Mouse (Mus musculus): ENCODE measurements around the gene Acsl5. TPM values are rescaled to one million over a fixed set of nuclear protein-coding genes. Genes with fewer than 3 reads are reported as not detected.
A peak's percentile ranks its signal among the peaks of the same experiment; 100 is the strongest.

The Acsl5 gene
- total RNA-seq, 2 experiments from 2014 or later = 42.9 to 47.9 TPM

DNA sequence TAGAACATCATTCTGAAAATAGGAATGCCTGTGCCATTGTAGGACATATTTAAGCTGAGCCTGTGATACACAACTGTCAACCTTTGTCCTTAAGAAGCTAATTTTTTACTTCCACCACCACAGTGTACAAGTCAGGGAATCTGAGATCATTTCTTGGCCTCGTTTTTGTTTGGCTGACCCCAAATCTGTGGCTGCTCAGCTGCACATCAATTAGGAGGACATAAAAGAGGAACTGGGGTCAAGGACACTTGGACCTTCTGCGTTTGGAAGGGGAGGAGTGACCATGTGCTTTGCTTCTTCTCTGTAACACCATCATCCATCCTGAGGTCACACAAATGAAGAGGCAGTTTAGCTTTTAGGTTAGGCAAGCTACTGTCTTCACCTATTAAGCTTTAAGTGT is 15.7 kb upstream of the Acsl5 start:
- intact Hi-C loops (cut with DNase I) = no loop called here
- DNase-seq (ENCODE audit: low spot score in 2 of 2) = no peak

DNA sequence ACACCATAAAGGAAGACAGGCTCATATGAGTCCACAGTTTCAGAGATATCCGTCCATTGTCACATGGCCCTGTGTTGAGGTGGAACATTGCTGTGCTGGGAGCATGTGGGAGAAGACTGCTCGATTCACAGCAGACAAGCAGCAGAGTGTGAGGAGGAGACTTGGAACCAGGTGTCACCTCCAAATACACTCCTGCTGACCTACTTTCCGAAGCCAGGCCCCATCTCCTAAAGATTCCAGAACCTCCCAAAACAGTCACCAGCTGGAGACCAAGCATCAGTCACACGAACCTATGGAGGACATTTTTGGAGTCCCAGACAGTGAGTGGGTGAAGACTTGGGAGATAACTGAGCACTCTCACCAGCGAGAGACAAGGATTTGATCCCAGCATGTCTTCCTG is 15.2 kb upstream of the Acsl5 start:
- peak in 1 of 2 experiments; percentile 87 for DNase-seq (ENCODE audit: low spot score in 2 of 2)
- intact Hi-C loops (cut with DNase I) = no loop called here

DNA sequence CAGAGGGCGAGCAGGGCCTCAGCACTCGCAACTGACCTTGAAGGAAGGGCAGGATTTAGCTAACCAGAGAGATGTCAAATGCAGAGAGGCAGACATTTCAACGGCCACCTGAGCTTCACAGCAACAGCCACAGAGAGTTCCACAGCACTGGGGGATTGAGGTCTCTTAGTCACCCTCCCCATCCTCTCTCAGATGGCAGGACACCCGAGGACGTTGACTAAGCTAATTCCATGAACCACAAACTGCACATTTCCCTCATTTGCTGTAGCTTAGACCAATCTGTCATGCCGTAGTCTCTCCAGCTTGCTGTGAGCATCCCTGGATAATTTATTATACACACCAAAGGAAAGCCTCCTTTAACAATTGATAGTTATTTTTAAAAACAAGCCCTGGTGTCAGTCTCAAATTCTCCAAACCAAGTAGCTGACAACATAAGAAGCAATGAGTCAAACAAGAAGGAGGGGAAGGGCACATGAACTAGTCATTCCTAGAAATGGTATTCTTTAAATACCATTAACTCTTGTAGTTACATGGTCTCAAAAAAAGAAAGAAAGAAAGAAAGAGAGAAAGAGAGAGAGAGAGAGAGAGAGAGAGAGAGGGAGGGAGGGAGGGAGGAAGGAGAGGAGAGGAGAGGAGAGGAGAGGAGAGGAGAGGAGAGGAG is 11.8 kb upstream of the Acsl5 start:
- no peak for DNase-seq (ENCODE audit: low spot score in 2 of 2)
- intact Hi-C loops (cut with DNase I) = no loop called here

DNA sequence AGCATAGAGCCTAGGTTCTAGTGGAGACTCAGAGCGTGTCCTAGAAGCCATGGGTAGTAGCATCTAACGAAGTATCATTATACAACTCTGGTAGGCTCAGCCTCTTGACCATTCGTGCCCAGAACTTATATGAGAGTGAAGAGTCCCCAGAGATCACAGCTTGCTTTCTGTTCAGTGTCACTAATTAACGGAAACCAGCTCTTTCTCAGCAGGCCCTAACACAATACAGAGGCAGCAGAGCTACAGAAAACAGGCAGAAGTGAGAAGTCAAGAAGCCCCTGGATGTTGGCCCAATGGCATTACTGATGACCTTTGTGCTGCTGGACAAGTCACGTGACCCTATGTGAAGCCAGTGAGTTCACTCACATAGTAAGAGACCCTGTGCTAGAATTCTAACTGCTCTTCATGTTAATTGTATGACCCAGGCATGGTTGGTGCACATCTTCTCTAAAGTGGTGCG is 10.5 kb upstream of the Acsl5 start, which contains the start of gene Gucy2g:
Gene Gucy2g, minus strand, starts transcription at position 51 of the 460 bp plus-strand sequence.
- DNase-seq (ENCODE audit: low spot score in 2 of 2) = no peak
- intact Hi-C loops (cut with DNase I) = no loop called here

- peak; percentile 38 to 84 for DNase-seq (ENCODE audit: low spot score in 2 of 2)
- intact Hi-C loops (cut with DNase I) = no loop called here
Measured at GRCm38 (mm10) chr19:55244791-55245231, 6.9 kb upstream of the Acsl5 start.

DNA sequence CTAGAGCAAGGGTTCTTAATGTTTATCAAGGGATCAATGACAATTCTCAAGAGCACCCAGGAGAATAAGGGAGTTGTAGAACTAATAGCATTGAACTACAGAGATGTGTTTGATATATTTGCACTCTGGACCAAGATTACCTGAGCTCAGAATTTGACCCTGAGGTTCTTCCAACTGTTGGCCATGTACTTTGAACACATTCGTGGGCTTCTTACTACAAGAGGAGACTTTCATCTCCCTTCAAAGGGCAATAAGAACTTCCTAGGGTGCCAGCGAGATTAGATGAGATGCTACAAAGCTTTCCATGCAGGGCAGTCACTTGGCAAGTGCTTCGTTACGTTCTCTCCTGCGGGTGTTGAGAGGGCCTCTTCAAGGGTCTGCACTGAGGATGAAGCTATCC is 4.2 kb upstream of the Acsl5 start:
- intact Hi-C loops (cut with DNase I) = no loop called here
- DNase-seq (ENCODE audit: low spot score in 2 of 2) = no peak

GRCm38 (mm10) chr19:55247991-55248520 is 3.7 kb upstream of the Acsl5 start:
- intact Hi-C loops (cut with DNase I) = no loop called here
- no peak for DNase-seq (ENCODE audit: low spot score in 2 of 2)

DNA sequence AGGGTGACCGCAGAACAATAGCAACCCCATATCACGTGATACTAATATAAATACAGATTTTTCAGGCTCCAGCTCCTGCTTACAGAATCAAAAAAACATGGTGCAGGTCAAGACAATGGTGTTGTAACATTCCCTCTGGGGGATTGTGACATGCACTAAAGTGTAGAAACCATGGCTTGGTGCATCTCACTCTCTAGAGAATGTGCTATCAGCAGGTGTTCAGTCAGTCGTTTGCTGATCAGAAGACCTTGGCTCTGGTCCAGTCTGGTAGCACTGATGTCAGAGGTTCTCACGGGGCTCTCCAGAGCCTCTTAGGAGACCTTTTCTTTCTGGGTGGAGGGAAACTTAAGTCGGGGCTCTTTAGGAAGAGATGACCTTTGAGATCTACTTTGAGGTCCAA is 1.3 kb upstream of the Acsl5 start:
- no peak for DNase-seq (ENCODE audit: low spot score in 2 of 2)
- intact Hi-C loops (cut with DNase I) = no loop called here

- intact Hi-C loops (cut with DNase I) = no loop called here
- no peak for DNase-seq (ENCODE audit: low spot score in 2 of 2)
Measured at GRCm38 (mm10) chr19:55253239-55253569, 1.5 kb downstream of the Acsl5 start.

- DNase-seq (ENCODE audit: low spot score in 2 of 2) = peak; percentile 55 to 73
- intact Hi-C loops (cut with DNase I) = loop anchor here (1.0 kb wide), 1 partner anchor 36 kb away; no protein-coding TSS in a partner anchor
Measured at GRCm38 (mm10) chr19:55253570-55254441, 2.1 kb downstream of the Acsl5 start.

- intact Hi-C loops (cut with DNase I) = loop anchor here (1.0 kb wide), 1 partner anchor 36 kb away; no protein-coding TSS in a partner anchor
Measured at GRCm38 (mm10) chr19:55254513-55255016, 2.8 kb downstream of the Acsl5 start.

DNA sequence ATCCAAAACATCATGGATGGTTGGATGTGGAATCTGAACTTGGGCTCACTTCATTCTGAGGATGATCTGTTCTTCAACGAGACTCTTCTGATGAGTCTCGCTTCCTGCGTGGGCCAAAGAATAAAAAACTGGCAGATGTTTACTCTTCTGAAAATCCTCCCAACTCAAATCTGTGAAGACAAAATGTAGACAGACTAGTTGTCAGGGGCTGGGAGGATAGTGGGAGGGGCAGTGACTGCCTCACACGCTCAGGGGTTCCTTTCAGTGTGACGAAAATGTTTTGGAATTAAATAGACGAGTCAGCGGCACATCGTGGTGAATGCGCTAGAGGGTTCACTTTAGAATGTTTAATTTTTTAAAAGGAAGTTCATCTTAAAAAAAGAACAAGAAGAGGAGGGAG is 4.4 kb downstream of the Acsl5 start:
- DNase-seq (ENCODE audit: low spot score in 2 of 2) = peak; percentile 30 to 80
- intact Hi-C loops (cut with DNase I) = no loop called here

More at GRCm38 (mm10) chr19:55254513-55255016, 2.8 kb downstream of the Acsl5 start:
- DNase-seq (ENCODE audit: low spot score in 2 of 2) = peak; percentile 33 to 48

GRCm38 (mm10) chr19:55257656-55258375 is 6.1 kb downstream of the Acsl5 start:
- intact Hi-C loops (cut with DNase I) = no loop called here
- no peak for DNase-seq (ENCODE audit: low spot score in 2 of 2)

- no peak for DNase-seq (ENCODE audit: low spot score in 2 of 2)
- intact Hi-C loops (cut with DNase I) = no loop called here
Measured at GRCm38 (mm10) chr19:55258514-55258913, 6.8 kb downstream of the Acsl5 start.

GRCm38 (mm10) chr19:55260389-55261184 is 8.8 kb downstream of the Acsl5 start:
- intact Hi-C loops (cut with DNase I) = no loop called here
- DNase-seq (ENCODE audit: low spot score in 2 of 2) = no peak

DNA sequence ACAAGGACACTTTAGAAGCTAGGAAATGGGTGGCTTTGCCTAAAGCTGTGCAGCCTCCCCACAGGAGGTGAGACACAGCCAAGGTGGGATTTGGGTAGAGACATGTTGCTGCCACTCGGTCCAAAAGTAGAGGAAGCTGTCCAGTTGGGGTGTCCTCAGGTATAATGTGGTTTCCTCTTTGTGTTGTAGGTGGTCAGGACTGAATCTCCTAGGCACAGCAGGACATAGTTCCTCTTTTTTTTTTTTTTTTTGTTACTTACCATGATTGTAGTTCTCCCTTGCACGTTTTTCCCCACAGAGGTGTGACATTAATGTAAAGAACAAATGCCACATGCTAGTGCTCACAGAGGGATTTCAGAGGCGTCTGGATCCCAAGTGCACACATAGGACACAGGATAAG is 13.5 kb downstream of the Acsl5 start:
- DNase-seq (ENCODE audit: low spot score in 2 of 2) = no peak
- intact Hi-C loops (cut with DNase I) = no loop called here

- no peak for DNase-seq (ENCODE audit: low spot score in 2 of 2)
- intact Hi-C loops (cut with DNase I) = no loop called here
Measured at GRCm38 (mm10) chr19:55266786-55267185, 15.0 kb downstream of the Acsl5 start.

DNA sequence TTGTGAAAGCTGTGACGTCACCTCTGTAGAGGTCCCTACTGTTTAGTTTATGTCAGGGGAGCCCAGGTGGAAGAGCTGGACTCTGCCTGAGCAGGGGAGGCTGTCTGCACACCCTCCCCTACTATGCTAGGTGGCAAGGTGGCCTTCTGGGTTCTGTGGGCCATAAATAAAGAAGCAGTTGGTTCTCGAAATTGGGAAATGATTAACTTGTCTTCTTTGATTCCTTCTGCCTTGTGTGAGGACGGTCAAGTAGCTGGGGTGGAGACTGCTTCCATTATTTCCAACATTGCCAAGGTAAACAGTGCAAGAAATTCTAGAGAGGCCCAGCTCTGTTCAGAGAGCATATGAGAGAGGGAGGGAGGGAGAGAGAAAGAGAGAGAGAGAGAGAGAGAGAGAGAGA is 16.4 kb downstream of the Acsl5 start:
- intact Hi-C loops (cut with DNase I) = no loop called here
- DNase-seq (ENCODE audit: low spot score in 2 of 2) = no peak

- intact Hi-C loops (cut with DNase I) = no loop called here
- DNase-seq (ENCODE audit: low spot score in 2 of 2) = no peak
Measured at GRCm38 (mm10) chr19:55269051-55269450, 17.3 kb downstream of the Acsl5 start.
